Mouse (Mus musculus) forebrain, embryonic 14.5 days (tissue): ENCODE measurements around the gene Phactr1. TPM values are rescaled to one million over a fixed set of nuclear protein-coding genes. Genes with fewer than 3 reads are reported as not detected.

Experiments used
- ATAC-seq: fragments of 200-750 bp; cut with Nextera tagmentation; 2 replicates; pipeline ENCODE4 v1.8.0; 2017; ENCODE audit warnings: mild to moderate bottlenecking, moderate library complexity
- DNase-seq: peaks from one replicate; pipeline ENCODE4 v3.0.0-alpha.2; 2015; ENCODE audit warnings: low spot score
- H3K27ac ChIP-seq: fragments of 300-500 bp; sonication (generic); 2 replicates; pipeline ENCODE4 v1.5.1; 2014; ENCODE audit warnings: low read depth, mild to moderate bottlenecking, control low read depth, low read length, moderate library complexity
- H3K27me3 ChIP-seq: fragments of 300-500 bp; sonication (generic); replicated peaks from 2 replicates; pipeline ENCODE4 v1.6.1; 2014; ENCODE audit warnings: low read length, control low read depth, mixed read lengths; ENCODE audit not compliant: control insufficient read depth, insufficient read depth
- H3K36me3 ChIP-seq: fragments of 300-500 bp; sonication (generic); 2 replicates; pipeline ENCODE4 v1.6.1; 2014; ENCODE audit warnings: low read length, control low read depth; ENCODE audit not compliant: control insufficient read depth, insufficient read depth
- H3K4me1 ChIP-seq: fragments of 300-500 bp; sonication (generic); 2 replicates; pipeline ENCODE4 v1.6.1; 2014; ENCODE audit warnings: antibody characterized with exemption, low read length, control low read depth; ENCODE audit not compliant: control insufficient read depth, insufficient read depth
- H3K4me2 ChIP-seq: fragments of 300-500 bp; sonication (generic); 2 replicates; pipeline ENCODE4 v1.6.1; 2014; ENCODE audit warnings: mild to moderate bottlenecking, control low read depth, low read length
- H3K4me3 ChIP-seq: fragments of 300-500 bp; sonication (generic); 2 replicates; pipeline ENCODE4 v1.5.1; 2014; ENCODE audit warnings: low read depth, low read length, control low read depth
- H3K9ac ChIP-seq: fragments of 300-500 bp; sonication (generic); 2 replicates; pipeline ENCODE4 v1.6.1; 2014; ENCODE audit warnings: mild to moderate bottlenecking, low read length, control low read depth, moderate library complexity
- H3K9me3 ChIP-seq: fragments of 300-500 bp; sonication (generic); replicated peaks from 2 replicates; pipeline ENCODE4 v1.6.1; 2016; ENCODE audit warnings: low read length, control low read depth, mixed read lengths; ENCODE audit not compliant: control insufficient read depth
- WGBS: fragments of 180-500 bp; shearing (Covaris S2); extraction: QIAGEN DNeasy Blood & Tissue Kit; methylation state at CpG from one replicate; pipeline ENCODE4 v1.1.7; 2014; 5-methylcytosine and 5-hydroxymethylcytosine counted together
- polyA plus RNA-seq: library from polyadenylated mRNA; unstranded; fragments of >200 nt; fragmentation: Nextera tagmentation; extraction: Ambion mirVana; gene quantifications from 2 replicates; pipeline ENCODE4 v1.2.1, GENCODE M21; 2014

The Phactr1 gene
- polyA plus RNA-seq, 1 experiment from 2014 or later = 47.3 TPM

DNA sequence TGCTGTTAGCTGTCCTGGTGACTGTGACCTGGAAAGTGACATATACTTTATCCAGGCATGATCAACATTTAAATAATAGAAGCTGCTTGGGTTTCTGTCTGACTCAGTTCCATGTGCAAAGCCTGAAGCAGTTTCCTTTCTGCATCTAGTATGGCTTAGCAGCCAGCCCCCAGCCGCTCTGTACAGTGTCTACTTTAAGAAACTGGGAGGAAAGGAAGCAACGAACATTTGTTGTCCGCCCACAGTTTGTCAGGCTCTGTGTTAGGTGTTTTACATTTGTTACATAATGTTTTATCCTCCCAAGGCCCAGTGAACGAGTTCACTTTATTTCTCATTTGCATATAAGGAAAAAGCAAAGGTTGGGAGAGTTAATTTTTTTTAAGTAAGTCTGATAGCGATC is 16.2 kb downstream of the Phactr1 start:
- no peak overlapping the region for H3K9ac ChIP-seq
- H3K4me3 ChIP-seq = no peak overlapping the region
- H3K36me3 ChIP-seq = no peaks in the 10 kb centered on the region
- no peak overlapping the region for H3K4me2 ChIP-seq
- no peaks in the 10 kb centered on the region for H3K4me1 ChIP-seq
- H3K9me3 ChIP-seq = no peaks in the 10 kb centered on the region
- no peak for DNase-seq
- ATAC-seq = no peak
- no peak overlapping the region for H3K27ac ChIP-seq
- 73% methylated on average over 5 of the region's 5 CpGs for WGBS
- H3K27me3 ChIP-seq = no peaks in the 10 kb centered on the region

DNA sequence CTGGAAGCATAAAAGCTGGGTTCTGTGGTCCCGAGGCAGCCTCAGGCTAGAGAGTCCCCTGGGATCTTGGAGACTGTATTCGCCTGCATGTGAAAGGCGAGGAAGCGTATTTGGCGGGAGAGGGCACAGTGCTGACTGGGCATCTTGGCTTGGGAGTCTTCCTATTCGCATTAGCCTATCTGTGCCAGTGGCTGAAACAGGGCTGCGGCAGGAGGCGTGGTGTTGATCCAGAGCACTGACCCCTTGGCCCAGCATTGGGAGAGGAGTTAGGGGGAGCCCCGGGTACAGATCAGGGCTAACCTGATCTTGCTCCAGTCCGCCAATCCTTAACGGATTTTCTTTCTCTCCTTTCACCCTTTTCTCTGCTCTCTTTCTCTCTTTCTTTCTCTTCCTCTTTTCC is 28.7 kb downstream of the Phactr1 start:
- ATAC-seq (peak; percentile 65), DNase-seq (peak; percentile 53)
- H3K9ac ChIP-seq = peak overlapping the region; percentile 75
- H3K4me2 ChIP-seq = peak overlapping the region; percentile 55
- H3K27ac ChIP-seq = peak overlapping the region; percentile 70; the same call in 1 of the 2 replicates
- WGBS = 3% methylated on average over 11 of the region's 11 CpGs
- H3K9me3 ChIP-seq = no peaks in the 10 kb centered on the region
- H3K27me3 ChIP-seq = no peaks in the 10 kb centered on the region
- H3K36me3 ChIP-seq = no peaks in the 10 kb centered on the region
- H3K4me3 ChIP-seq = peak overlapping the region; percentile 45
- H3K4me1 ChIP-seq = peaks cover 14% of the 10 kb centered on the region

DNA sequence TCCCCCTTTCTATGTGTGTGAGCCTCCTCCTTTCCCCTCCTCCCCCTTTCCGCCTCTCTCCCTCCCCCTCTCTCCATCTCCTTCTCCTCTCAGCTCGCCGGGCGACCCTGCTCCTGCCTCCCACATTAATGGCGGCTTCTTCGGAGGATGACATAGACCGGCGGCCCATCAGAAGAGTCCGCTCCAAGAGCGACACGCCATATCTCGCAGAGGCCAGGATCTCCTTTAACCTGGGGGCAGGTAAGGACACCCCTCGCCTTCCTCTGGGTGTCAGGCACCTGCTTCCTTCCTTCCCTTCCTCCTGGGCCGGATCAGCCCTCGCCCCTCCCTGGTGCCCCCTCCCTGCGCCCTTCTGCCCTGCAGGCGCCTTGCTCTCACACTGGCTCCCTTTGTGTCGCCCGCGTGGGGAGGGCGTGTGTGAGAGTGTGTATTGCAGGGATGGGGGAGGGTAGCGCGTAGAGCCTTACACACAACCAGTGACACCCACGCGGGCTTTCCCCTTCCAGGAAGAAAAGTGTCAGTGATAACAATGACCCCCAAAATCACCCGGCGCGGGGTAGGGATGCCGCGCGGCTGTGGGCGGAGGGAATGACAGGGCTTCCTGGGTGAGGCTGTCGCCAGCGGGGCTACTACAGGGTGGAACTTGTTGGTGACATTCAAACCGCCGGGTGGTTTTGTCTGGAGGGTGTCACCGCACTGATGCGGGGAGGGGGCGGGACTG is 29.3 kb downstream of the Phactr1 start:
- peaks cover 14% of the 10 kb centered on the region for H3K4me1 ChIP-seq
- peak overlapping the region; percentile 55 for H3K4me2 ChIP-seq
- peak overlapping the region; percentile 70 for H3K27ac ChIP-seq
- H3K9ac ChIP-seq = peak overlapping the region; percentile 75
- DNase-seq = peak; percentile 73
- peak overlapping the region; percentile 45 for H3K4me3 ChIP-seq
- no peaks in the 10 kb centered on the region for H3K27me3 ChIP-seq
- H3K9me3 ChIP-seq = no peaks in the 10 kb centered on the region
- WGBS = under 1% methylated on average over 39 of the region's 39 CpGs
- H3K36me3 ChIP-seq = no peaks in the 10 kb centered on the region
- ATAC-seq = peak; percentile 86

DNA sequence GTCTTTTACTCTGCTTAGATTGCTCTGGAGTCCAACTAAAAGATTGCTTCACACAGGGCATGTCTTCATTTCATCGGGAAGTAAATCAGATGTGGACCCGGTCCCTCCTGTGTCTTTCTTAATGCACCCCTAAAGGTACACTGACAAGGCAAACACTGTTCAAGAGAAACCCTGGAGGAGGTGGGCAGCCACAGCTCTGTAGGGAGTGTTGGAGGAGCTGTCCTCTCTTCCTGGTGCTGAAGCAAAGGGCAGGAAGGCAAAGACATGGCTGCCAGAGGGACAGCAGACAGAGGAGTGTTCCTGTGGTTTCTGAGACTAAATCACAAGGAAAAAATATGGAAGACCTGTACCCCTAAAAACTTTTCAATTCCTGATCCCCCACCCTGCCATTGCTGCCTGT is 31.1 kb downstream of the Phactr1 start:
- Histone ChIP-seq H3K9me3 (no peaks in the 10 kb centered on the region), H3K4me2 (peak overlapping the region; percentile 55), H3K36me3 (no peaks in the 10 kb centered on the region), H3K9ac (no peak overlapping the region), H3K27me3 (no peaks in the 10 kb centered on the region), H3K4me3 (no peak overlapping the region), H3K27ac (no peak overlapping the region), H3K4me1 (peaks cover 14% of the 10 kb centered on the region)
- no peak for ATAC-seq
- 34% methylated on average over 2 of the region's 2 CpGs for WGBS
- DNase-seq = peak; percentile 28

DNA sequence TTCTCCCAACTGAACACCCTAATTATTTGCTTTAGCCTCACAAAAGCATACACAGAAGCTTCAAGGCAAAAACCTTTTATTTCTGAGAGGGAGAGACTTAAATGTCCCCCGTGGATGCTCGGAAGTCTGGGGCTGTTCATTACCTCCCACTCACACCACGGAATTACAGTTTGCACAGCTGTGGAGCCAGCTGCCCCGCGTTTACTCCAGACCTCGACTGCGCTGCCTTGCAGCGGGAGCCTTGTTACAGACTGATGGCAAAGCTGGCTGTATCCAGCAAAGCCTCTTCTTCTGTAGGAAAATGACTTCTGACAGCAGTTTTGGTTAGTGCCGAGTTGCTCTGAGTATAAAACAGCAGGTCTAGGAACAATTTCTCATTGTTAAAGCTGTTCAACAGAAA is 39.0 kb downstream of the Phactr1 start:
- Histone ChIP-seq H3K27me3 (no peaks in the 10 kb centered on the region), H3K27ac (no peak overlapping the region), H3K4me1 (no peaks in the 10 kb centered on the region), H3K4me3 (no peak overlapping the region), H3K4me2 (no peak overlapping the region), H3K9ac (no peak overlapping the region), H3K36me3 (no peaks in the 10 kb centered on the region), H3K9me3 (no peaks in the 10 kb centered on the region)
- 36% methylated on average over 9 of the region's 9 CpGs for WGBS
- DNase-seq (no peak), ATAC-seq (no peak)

DNA sequence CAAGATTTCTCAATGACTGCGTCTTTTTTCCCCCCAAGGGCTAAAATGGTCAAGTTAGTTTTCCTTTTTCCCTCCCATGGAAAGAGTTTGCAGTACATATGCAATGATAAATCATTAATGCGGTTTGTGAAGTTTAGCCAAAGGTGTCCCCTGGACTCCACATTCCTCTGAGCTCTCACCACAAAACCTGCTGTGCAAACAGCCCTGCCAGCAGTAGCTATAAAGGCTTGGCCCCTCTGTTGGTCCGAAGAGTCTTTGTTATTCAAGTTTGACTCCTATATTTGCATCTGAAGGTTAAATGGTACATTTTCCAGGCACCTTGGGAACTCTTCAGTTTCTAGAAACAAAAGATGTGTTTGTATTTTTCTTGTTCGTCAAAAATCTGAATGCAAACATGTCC is 39.7 kb downstream of the Phactr1 start:
- 52% methylated on average over 4 of the region's 4 CpGs for WGBS

DNA sequence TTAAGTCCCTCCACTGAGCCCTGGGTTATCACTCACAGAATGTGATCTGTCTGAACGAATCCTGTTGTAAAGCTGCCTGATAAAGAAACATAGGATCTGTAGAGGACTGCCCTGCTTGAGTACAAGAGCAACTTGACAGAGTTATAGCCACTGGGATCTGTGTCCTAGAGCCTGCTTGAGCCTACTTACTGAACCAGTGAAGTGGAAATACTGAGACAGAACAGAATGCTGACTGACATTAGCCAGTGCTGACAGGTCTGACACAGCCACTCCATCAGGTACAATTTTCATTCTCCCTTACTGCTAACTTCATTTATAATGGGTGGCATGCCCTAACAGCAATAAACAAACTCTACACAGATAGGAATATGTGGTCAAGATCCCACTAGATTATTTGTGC is 40.2 kb downstream of the Phactr1 start:
- Histone ChIP-seq H3K4me1 (no peaks in the 10 kb centered on the region), H3K4me2 (no peak overlapping the region), H3K4me3 (no peak overlapping the region), H3K27ac (no peak overlapping the region), H3K9me3 (no peaks in the 10 kb centered on the region), H3K36me3 (no peaks in the 10 kb centered on the region), H3K27me3 (no peaks in the 10 kb centered on the region), H3K9ac (no peak overlapping the region)
- 41% methylated on average over 1 of the region's 1 CpGs for WGBS
- DNase-seq (no peak), ATAC-seq (no peak)

More for the DNA sequence above, 39.7 kb downstream of the Phactr1 start:
- no peak for ATAC-seq
- Histone ChIP-seq H3K4me3 (no peak overlapping the region), H3K27ac (no peak overlapping the region), H3K4me1 (no peaks in the 10 kb centered on the region), H3K4me2 (no peak overlapping the region), H3K36me3 (no peaks in the 10 kb centered on the region), H3K27me3 (no peaks in the 10 kb centered on the region), H3K9me3 (no peaks in the 10 kb centered on the region), H3K9ac (no peak overlapping the region)
- no peak for DNase-seq

DNA sequence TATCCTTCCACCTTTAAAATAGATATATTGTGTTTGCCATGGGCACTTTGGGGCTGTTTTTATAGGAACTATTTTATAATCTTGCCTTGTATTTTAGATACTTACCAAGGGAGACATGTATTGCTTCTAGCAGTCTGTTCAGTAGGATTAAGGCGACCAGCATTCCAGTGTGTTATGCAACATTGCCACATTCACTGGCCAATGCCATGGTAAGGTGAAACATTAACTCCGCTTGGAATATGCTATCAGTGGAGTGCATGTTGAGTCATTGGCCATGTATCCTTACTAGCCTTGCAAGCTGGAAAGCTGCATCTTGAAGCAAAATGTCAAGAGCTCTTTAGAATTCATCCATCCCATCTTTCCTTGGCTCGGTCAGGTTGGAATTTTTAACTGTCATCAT is 43.6 kb downstream of the Phactr1 start:
- Histone ChIP-seq H3K9ac (no peak overlapping the region), H3K27ac (no peak overlapping the region), H3K4me2 (no peak overlapping the region), H3K27me3 (no peaks in the 10 kb centered on the region), H3K4me1 (no peaks in the 10 kb centered on the region), H3K4me3 (no peak overlapping the region), H3K36me3 (no peaks in the 10 kb centered on the region), H3K9me3 (no peaks in the 10 kb centered on the region)
- ATAC-seq = no peak
- no peak for DNase-seq
- 92% methylated on average over 3 of the region's 3 CpGs for WGBS

DNA sequence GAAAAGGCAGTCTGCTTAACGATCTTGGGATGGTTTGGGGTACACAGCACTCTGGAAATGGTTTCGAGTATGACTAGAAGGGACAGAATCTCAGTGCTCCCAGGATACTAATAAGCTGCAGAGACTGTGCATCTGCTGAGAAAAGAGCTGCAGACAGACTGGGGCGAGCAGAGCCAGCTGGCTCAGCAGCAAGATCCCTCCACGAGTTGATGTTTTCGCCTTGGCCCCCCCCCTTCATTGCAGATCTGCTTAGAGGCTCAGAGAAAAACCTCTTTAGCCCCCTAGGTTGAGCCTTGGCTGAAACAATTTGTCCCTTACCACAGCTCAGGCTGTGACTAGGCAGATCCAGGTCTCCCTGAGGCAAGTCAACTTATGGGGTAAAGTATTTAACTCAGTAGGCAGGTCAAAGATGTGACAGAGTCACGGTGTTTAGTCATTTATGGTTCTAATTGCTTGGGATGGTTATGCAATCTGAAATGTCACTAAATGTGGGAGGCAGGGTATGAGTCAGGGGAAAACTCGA is 45.3 kb downstream of the Phactr1 start:
- peak; percentile 50 for DNase-seq
- Histone ChIP-seq H3K9me3 (no peaks in the 10 kb centered on the region), H3K4me2 (no peak overlapping the region), H3K27ac (peak overlapping the region; percentile 53; the same call in 1 of the 2 replicates), H3K9ac (no peak overlapping the region), H3K4me3 (no peak overlapping the region), H3K4me1 (no peaks in the 10 kb centered on the region), H3K36me3 (no peaks in the 10 kb centered on the region), H3K27me3 (no peaks in the 10 kb centered on the region)
- ATAC-seq = peak; percentile 26; the same call in 1 of the 2 replicates
- whole genome bisulfite sequencing = 61% methylated on average over 7 of the region's 7 CpGs
